ENCODE assay signal across 20 mouse cellular contexts in the genomic region with DNA sequence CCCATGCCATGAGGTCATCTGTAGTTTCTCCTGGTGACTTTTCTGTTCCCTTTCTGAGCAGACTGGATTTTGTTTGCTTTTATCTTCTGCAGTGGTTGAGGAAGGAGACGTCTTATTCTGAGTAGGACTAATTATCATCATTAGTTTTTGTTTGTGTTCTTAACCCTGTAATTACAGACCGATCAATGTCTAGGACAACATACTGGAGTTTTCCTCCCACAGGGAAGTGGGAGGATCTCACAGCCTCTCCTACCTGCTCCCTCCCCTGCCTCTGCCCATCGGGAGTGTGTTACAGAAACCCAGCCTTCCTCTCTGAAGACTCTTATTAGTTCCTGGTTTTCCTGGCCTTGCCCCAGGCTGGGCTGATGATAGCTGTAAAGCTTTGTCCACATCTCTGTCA. TPM values are rescaled to one million over a fixed set of nuclear protein-coding genes. Genes with fewer than 3 reads are reported as not detected.
DNase-seq lines count a peak whose midpoint lies in the region; ATAC-seq and TF ChIP-seq lines count a peak whose summit lies in the region.
"Had no signal": no experiment of that assay in that cellular context is flagged by ENCODE, and none has a peak within 500 bp of the region (broad histone marks: within the 10 kb centered on the region; RNA-seq: fewer than 3 reads in every experiment).

No protein-coding gene starts in this region.

- no peaks in the 10 kb centered on the region for H3K36me3 ChIP-seq in forebrain, embryonic 16.5 days (ENCODE audit: control insufficient read depth, insufficient read depth)
- no peaks in the 10 kb centered on the region for H3K36me3 ChIP-seq in forebrain, embryonic 11.5 days (ENCODE audit: control insufficient read depth, insufficient read depth, low read length)
- no peaks in the 10 kb centered on the region for H3K36me3 ChIP-seq in hindbrain, embryonic 14.5 days (replicated peaks; ENCODE audit: control insufficient read depth, insufficient read depth)
- H3K36me3 ChIP-seq: embryonic facial prominence, embryonic 13.5 days; embryonic facial prominence, embryonic 15.5 days; forebrain, embryonic 12.5 days had no signal

- no peak overlapping the region for H3K27ac ChIP-seq in forebrain, embryonic 16.5 days (ENCODE audit: low read length)
- H3K27ac ChIP-seq in forebrain, embryonic 11.5 days (ENCODE audit: low read depth, low read length): no peak overlapping the region
- H3K27ac ChIP-seq in hindbrain, embryonic 14.5 days: no peak overlapping the region
- H3K27ac ChIP-seq: embryonic facial prominence, embryonic 13.5 days; embryonic facial prominence, embryonic 15.5 days; forebrain, embryonic 12.5 days had no signal

- intact Hi-C loops in heart, postnatal 10 days (cut with DNase I): no loop called here

- no peak for TF ChIP-seq CTCF in brain, embryonic 14.5 days (IDR thresholded peaks at IDR 0.05; ENCODE audit: borderline replicate concordance, extremely low read depth, insufficient read depth, insufficient read length)

- no peaks in the 10 kb centered on the region for H3K27me3 ChIP-seq in forebrain, embryonic 16.5 days (replicated peaks; ENCODE audit: control insufficient read depth, insufficient read depth, low read length)
- no peaks in the 10 kb centered on the region for H3K27me3 ChIP-seq in forebrain, embryonic 11.5 days (ENCODE audit: control insufficient read depth, insufficient read depth, low read length)
- no peaks in the 10 kb centered on the region for H3K27me3 ChIP-seq in hindbrain, embryonic 14.5 days (ENCODE audit: control insufficient read depth, insufficient read depth, low read length)
- H3K27me3 ChIP-seq: embryonic facial prominence, embryonic 13.5 days; embryonic facial prominence, embryonic 15.5 days; forebrain, embryonic 12.5 days had no signal

- no peaks in the 10 kb centered on the region for H3K4me1 ChIP-seq in forebrain, embryonic 16.5 days (replicated peaks; ENCODE audit: control insufficient read depth, insufficient read depth, low read length)
- no peaks in the 10 kb centered on the region for H3K4me1 ChIP-seq in forebrain, embryonic 11.5 days (replicated peaks; ENCODE audit: control insufficient read depth, insufficient read depth, low read length)
- no peaks in the 10 kb centered on the region for H3K4me1 ChIP-seq in hindbrain, embryonic 14.5 days (replicated peaks; ENCODE audit: control insufficient read depth, insufficient read depth, low read length)
- H3K4me1 ChIP-seq: embryonic facial prominence, embryonic 13.5 days; embryonic facial prominence, embryonic 15.5 days had no signal

- no peak overlapping the region for H3K4me3 ChIP-seq in forebrain, embryonic 16.5 days (replicated peaks; ENCODE audit: low read length)
- H3K4me3 ChIP-seq in forebrain, embryonic 11.5 days (ENCODE audit: low read depth, low read length): no peak overlapping the region
- H3K4me3 ChIP-seq in hindbrain, embryonic 14.5 days (replicated peaks; ENCODE audit: low read length): no peak overlapping the region
- H3K4me3 ChIP-seq: embryonic facial prominence, embryonic 13.5 days; embryonic facial prominence, embryonic 15.5 days; erythroblast, embryonic 14.5 days; forebrain, embryonic 12.5 days had no signal

- H3K9me3 ChIP-seq in forebrain, embryonic 16.5 days (ENCODE audit: control insufficient read depth, low read length): no peaks in the 10 kb centered on the region
- no peaks in the 10 kb centered on the region for H3K9me3 ChIP-seq in forebrain, embryonic 11.5 days (ENCODE audit: control insufficient read depth, low read length)
- H3K9me3 ChIP-seq in hindbrain, embryonic 14.5 days (ENCODE audit: control insufficient read depth, low read length): no peaks in the 10 kb centered on the region
- H3K9me3 ChIP-seq: embryonic facial prominence, embryonic 13.5 days; embryonic facial prominence, embryonic 15.5 days; forebrain, embryonic 12.5 days had no signal

- H3K4me2 ChIP-seq in forebrain, embryonic 16.5 days (ENCODE audit: low read length): no peak overlapping the region
- H3K4me2 ChIP-seq in forebrain, embryonic 11.5 days (ENCODE audit: low read depth, low read length, severe bottlenecking): no peak overlapping the region
- no peak overlapping the region for H3K4me2 ChIP-seq in hindbrain, embryonic 14.5 days (replicated peaks)
- H3K4me2 ChIP-seq: embryonic facial prominence, embryonic 13.5 days; embryonic facial prominence, embryonic 15.5 days; forebrain, embryonic 12.5 days had no signal

- no peak overlapping the region for H3K9ac ChIP-seq in forebrain, embryonic 16.5 days (replicated peaks; ENCODE audit: low read depth, low read length)
- H3K9ac ChIP-seq in forebrain, embryonic 11.5 days (ENCODE audit: low read length): no peak overlapping the region
- H3K9ac ChIP-seq in hindbrain, embryonic 14.5 days: no peak overlapping the region
- H3K9ac ChIP-seq: embryonic facial prominence, embryonic 13.5 days; embryonic facial prominence, embryonic 15.5 days; forebrain, embryonic 12.5 days had no signal

- no peak for TF ChIP-seq POLR2A in brain, embryonic 14.5 days (IDR thresholded peaks at IDR 0.05; ENCODE audit: borderline replicate concordance, extremely low read depth, insufficient read depth, insufficient read length, poor library complexity, severe bottlenecking)

- ATAC-seq in forebrain, embryonic 16.5 days: peak; percentile 72
- ATAC-seq in forebrain, embryonic 11.5 days (replicated peaks; ENCODE audit: low FRiP score): no peak
- ATAC-seq in hindbrain, embryonic 14.5 days (ENCODE audit: low FRiP score): no peak

- 22% methylated on average over 3 of the region's 3 CpGs for whole genome bisulfite sequencing in forebrain, embryonic 16.5 days
- WGBS in forebrain, embryonic 11.5 days: 50% methylated on average over 3 of the region's 3 CpGs
- WGBS in hindbrain, embryonic 14.5 days: 67% methylated on average over 3 of the region's 3 CpGs

- DNase-seq in forebrain, embryonic 11.5 days (ENCODE audit: low spot score): no peak
- peak; percentile 1 for DNase-seq in heart, adult 11 months
- no peak for DNase-seq in heart, postnatal 10 days
- peak; percentile 3 for DNase-seq in brain, embryonic 14.5 days (ENCODE audit: low read depth)
- DNase-seq in hindbrain, embryonic 14.5 days (ENCODE audit: low spot score): no peak
- DNase-seq: adrenal gland, adult 2 months; adrenal gland, postnatal 10 days; adrenal gland, postnatal 25 days; cerebellum, adult 11 months; cerebellum, adult 18-20 months; cerebellum, adult 8-10 months; cerebellum, adult 9-11 months; cerebellum, postnatal 14 days; cerebellum, postnatal 36 days; embryo, embryonic 11 days had no signal

RNA-seq across cellular contexts. Expression of a gene that starts 37.4 kb away (rescaled TPM):
- polyA plus RNA-seq in forebrain, embryonic 16.5 days (2015; fragmentation: Nextera tagmentation; extraction: Ambion mirVana): 64.4 and 72.8 TPM in 2 replicates
- polyA plus RNA-seq in forebrain, embryonic 11.5 days (2014; fragmentation: Nextera tagmentation; extraction: Ambion mirVana): 66.0 and 70.1 TPM in 2 replicates
- 10 to 100 TPM; 48.7 to 53.7 TPM for total RNA-seq in heart, postnatal 10 days (2021)
- 19.9 and 26.3 TPM in 2 replicates for polyA plus RNA-seq in brain, embryonic 14.5 days (2012; rRNA removed)
- polyA plus RNA-seq in hindbrain, embryonic 14.5 days (2014; fragmentation: Nextera tagmentation; extraction: Ambion mirVana): 55.8 and 56.1 TPM in 2 replicates

RNA-seq across cellular contexts. Expression of a gene that starts 37.5 kb away (rescaled TPM):
- 4.7 and 5.4 TPM in 2 replicates for polyA plus RNA-seq in forebrain, embryonic 16.5 days (2015; fragmentation: Nextera tagmentation; extraction: Ambion mirVana)
- 14.3 and 14.5 TPM in 2 replicates for polyA plus RNA-seq in forebrain, embryonic 11.5 days (2014; fragmentation: Nextera tagmentation; extraction: Ambion mirVana)
- 10 to 100 TPM; 21.7 to 23.3 TPM for total RNA-seq in heart, postnatal 10 days (2021)
- polyA plus RNA-seq in brain, embryonic 14.5 days (2012; rRNA removed): 23.7 and 28.0 TPM in 2 replicates
- polyA plus RNA-seq in hindbrain, embryonic 14.5 days (2014; fragmentation: Nextera tagmentation; extraction: Ambion mirVana): 13.0 and 15.4 TPM in 2 replicates

Comparison
In these comparisons a context has a peak if more than half of its experiments do, and no peak if none do; other contexts are left out.
1. DNase-seq: peak in heart, adult 11 months (single experiment) and brain, embryonic 14.5 days (single experiment); none in forebrain, embryonic 11.5 days (single experiment), heart, postnatal 10 days (0 of 2) and hindbrain, embryonic 14.5 days (single experiment).